Mouse (Mus musculus) ES-E14 (cell line): ENCODE data around the gene Nkain2.

Source experiments
- CHD2 ChIP-seq: IDR thresholded peaks from 2 replicates; pipeline ENCODE4 v1.6.1; 2014; ENCODE audit warnings: mild to moderate bottlenecking, low read depth, low read length, inconsistent platforms
- MAFK ChIP-seq: IDR thresholded peaks from 2 replicates; pipeline ENCODE4 v1.6.1; 2014; ENCODE audit warnings: mild to moderate bottlenecking, low read depth, low read length, inconsistent platforms; ENCODE audit not compliant: insufficient read depth
- ZC3H11A ChIP-seq: IDR thresholded peaks from 2 replicates; pipeline ENCODE4 v1.6.1; 2012; ENCODE audit warnings: low read depth, mild to moderate bottlenecking, inconsistent platforms, low read length, borderline replicate concordance

GRCm38 (mm10) chr10:31899501-31899900 is 990.8 kb downstream of the Nkain2 start:
- TF ChIP-seq MAFK: no peak
- no peak for TF ChIP-seq CHD2
- no peak for TF ChIP-seq ZC3H11A
